ENCODE assay signal across 11 mouse cellular contexts in genomic region chr17:47112556-47113225, GRCm38 (mm10).
DNase-seq lines count a peak whose midpoint lies in the region.
"Had no signal": no experiment of that assay in that cellular context is flagged by ENCODE, and none has a peak within 500 bp of the region (broad histone marks: within the 10 kb centered on the region; RNA-seq: fewer than 3 reads in every experiment).

No protein-coding gene starts in this region.

- peak; percentile 21 for DNase-seq in gastrocnemius, postnatal 14 days
- no peak for DNase-seq in gastrocnemius, postnatal 36 days
- DNase-seq in thymus, postnatal 14 days, result peak; percentile 23
- DNase-seq in thymus, adult 18-20 months, result no peak
- peak; percentile 22 for DNase-seq in heart, postnatal 4 days
- peak; percentile 46 for DNase-seq in thymus, postnatal 4 days
- DNase-seq in layer of hippocampus, adult 11-12 months (ENCODE audit: low spot score), result no peak
- no peak for DNase-seq in frontal cortex, postnatal 36 days (ENCODE audit: low spot score in 2 of 2)
- DNase-seq: cerebellum, adult 9-11 months; kidney, adult 18-20 months; retina, postnatal 1 day had no signal

- intact Hi-C loops in gastrocnemius, postnatal 14 days (cut with DNase I; ENCODE audit: low total_unique reads), result no loop called here
- intact Hi-C loops in gastrocnemius, postnatal 36 days (cut with DNase I), result no loop called here

Comparison
In these comparisons a context has a peak if more than half of its experiments do, and no peak if none do; other contexts are left out.
1. DNase-seq: peak in gastrocnemius, postnatal 14 days (single experiment), thymus, postnatal 14 days (single experiment), heart, postnatal 4 days (single experiment) and thymus, postnatal 4 days (single experiment); none in gastrocnemius, postnatal 36 days (0 of 2), thymus, adult 18-20 months (0 of 2), layer of hippocampus, adult 11-12 months (single experiment) and frontal cortex, postnatal 36 days (0 of 2).